Mouse (Mus musculus) testis, adult 10 weeks (tissue): ENCODE measurements around the gene Zfp322a. TPM values are rescaled to one million over a fixed set of nuclear protein-coding genes. Genes with fewer than 3 reads are reported as not detected.

Experiments used
- polyA plus RNA-seq: library from polyadenylated mRNA; stranded (reverse); fragments of 350-450 nt; fragmentation: Illumina TruSeq; extraction: RNeasy Lipid Tissue Mini Kit (QIAGEN cat#74804); gene quantifications from one replicate; pipeline ENCODE4 v1.2.3, GENCODE M21; 2014; ENCODE audit warnings: low read depth, low replicate concordance

The Zfp322a gene
- 33.4 TPM for polyA plus RNA-seq

DNA sequence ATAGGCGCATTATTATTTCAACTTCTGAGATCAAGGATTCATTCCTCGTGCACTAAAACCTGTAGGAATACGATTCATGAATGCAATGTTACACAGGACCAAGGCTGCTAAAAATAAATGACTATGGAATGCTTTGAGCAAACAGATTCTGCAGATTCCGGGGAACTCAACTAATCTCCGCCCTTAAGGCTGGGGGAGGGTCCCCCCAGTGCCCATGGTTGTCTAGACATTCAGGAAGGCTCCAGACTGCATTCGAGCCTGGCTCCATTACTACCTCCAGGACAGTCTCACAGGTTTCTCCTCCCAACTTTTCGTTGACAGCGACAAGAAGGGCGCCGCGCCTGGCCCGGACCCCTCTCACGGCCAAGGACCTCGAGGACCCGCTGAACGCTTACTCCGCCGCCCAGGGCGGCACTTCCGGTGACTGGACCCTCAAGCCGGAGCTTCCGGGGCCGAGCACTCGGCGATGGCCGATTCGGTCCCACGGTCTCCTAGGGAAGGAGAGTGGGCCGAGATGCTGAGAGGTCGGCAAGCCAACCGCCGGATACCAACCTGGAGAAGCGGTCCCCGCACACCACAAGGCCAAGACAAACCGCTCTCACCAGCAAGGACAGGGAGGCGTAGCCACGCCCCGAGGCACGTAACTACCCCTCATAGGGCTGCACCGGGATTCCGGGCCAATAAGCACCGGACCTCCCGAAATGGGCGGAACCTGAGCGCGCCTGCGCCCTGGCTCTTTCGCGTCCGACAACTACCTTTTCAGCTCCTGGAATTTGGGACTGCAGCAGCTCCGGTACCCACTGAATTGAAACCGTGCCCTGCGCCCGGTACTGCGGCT lies at the start of gene Zfp322a:
Gene Zfp322a, minus strand, starts transcription at position 626 of the 838 bp plus-strand sequence.

Other genes starting within 250 kb of the Zfp322a start
- gene Vmn1r218, start 236.1 kb downstream of the Zfp322a start, polyA plus RNA-seq, result not detected
- not detected for gene Vmn1r219, start 209.9 kb downstream of the Zfp322a start, polyA plus RNA-seq
- gene Vmn1r220, start 181.2 kb downstream of the Zfp322a start, polyA plus RNA-seq, result 0.11 TPM
- not detected for gene Vmn1r221, start 155.1 kb downstream of the Zfp322a start, polyA plus RNA-seq
- 0.48 TPM for gene Vmn1r222, start 133.3 kb downstream of the Zfp322a start, polyA plus RNA-seq
- not detected for gene Vmn1r223, start 122.1 kb downstream of the Zfp322a start, polyA plus RNA-seq
- gene Abt1, start 54.7 kb upstream of the Zfp322a start, polyA plus RNA-seq, result 1.4 TPM
- gene Btn1a1, start 96.7 kb upstream of the Zfp322a start, polyA plus RNA-seq, result 0.35 TPM
- 0.25 TPM for gene Btn2a2, start 119.6 kb upstream of the Zfp322a start, polyA plus RNA-seq
- not detected for gene Hist1h4h, start 161.8 kb upstream of the Zfp322a start, polyA plus RNA-seq
- gene Hist1h2af, start 164.7 kb upstream of the Zfp322a start, polyA plus RNA-seq, result not detected
- gene Hist1h3g, start 166.2 kb upstream of the Zfp322a start, polyA plus RNA-seq, result not detected
- not detected for gene Hist1h2bh, start 174.2 kb upstream of the Zfp322a start, polyA plus RNA-seq
- gene Hist1h3f, start 174.8 kb upstream of the Zfp322a start, polyA plus RNA-seq, result not detected
- gene Hist1h4f, start 182.4 kb upstream of the Zfp322a start, polyA plus RNA-seq, result not detected
- gene Hist1h1d, start 184.1 kb upstream of the Zfp322a start, polyA plus RNA-seq, result 0.11 TPM
- not detected for gene Hist1h3e, start 193.2 kb upstream of the Zfp322a start, polyA plus RNA-seq
- gene Hist1h2ae, start 202.0 kb upstream of the Zfp322a start, polyA plus RNA-seq, result not detected
- not detected for gene Hist1h2bg, start 202.2 kb upstream of the Zfp322a start, polyA plus RNA-seq
- not detected for gene Hist1h2bf, start 205.0 kb upstream of the Zfp322a start, polyA plus RNA-seq
- not detected for gene Hist1h2ad, start 205.2 kb upstream of the Zfp322a start, polyA plus RNA-seq
- gene Hist1h3d, start 206.6 kb upstream of the Zfp322a start, polyA plus RNA-seq, result not detected
- gene Hist1h4d, start 212.4 kb upstream of the Zfp322a start, polyA plus RNA-seq, result not detected